12 mouse cellular contexts compared by ENCODE assay signal in the genomic region with DNA sequence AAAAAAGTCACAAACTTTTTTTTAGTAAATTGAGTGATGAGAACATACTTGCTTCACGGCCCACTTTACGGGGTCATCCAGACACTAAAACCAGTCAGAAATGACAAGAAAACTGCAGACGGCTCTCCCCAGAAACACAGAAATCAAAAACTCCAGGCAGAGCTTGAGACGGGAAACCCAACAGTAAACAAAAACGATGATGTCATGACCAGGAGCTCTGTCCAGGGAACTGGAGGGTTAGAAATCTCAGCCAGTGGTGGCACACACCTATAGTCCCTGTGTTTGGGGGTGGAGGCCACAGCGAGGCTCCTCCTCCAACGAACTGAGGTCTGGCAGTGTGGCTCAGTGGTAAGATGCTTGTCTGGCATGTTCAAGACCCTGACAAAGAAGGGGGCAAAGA.
"Had no signal": no experiment of that assay in that cellular context is flagged by ENCODE, and none has a peak within 500 bp of the region (broad histone marks: within the 10 kb centered on the region; RNA-seq: fewer than 3 reads in every experiment).

No protein-coding gene starts in this region.

- H3K9me3 ChIP-seq: intestine, embryonic 15.5 days; liver, embryonic 13.5 days; megakaryocyte, embryonic 14.5 days; midbrain, embryonic 15.5 days; neural tube, embryonic 12.5 days had no signal

- H3K36me3 ChIP-seq: intestine, embryonic 15.5 days; liver, embryonic 13.5 days; midbrain, embryonic 15.5 days; neural tube, embryonic 12.5 days had no signal

- H3K4me1 ChIP-seq: liver, embryonic 13.5 days; midbrain, embryonic 15.5 days; neural tube, embryonic 12.5 days had no signal

- ATAC-seq: midbrain, embryonic 15.5 days had no signal

- H3K9ac ChIP-seq: intestine, embryonic 15.5 days; liver, embryonic 13.5 days; liver, postnatal 0 days; midbrain, embryonic 15.5 days; neural tube, embryonic 12.5 days had no signal

- DNase-seq: liver; liver, embryonic 13.5 days; liver, postnatal 0 days; thymus, postnatal 4 days had no signal

- H3K27me3 ChIP-seq: intestine, embryonic 15.5 days had no signal

- H3K27ac ChIP-seq: intestine, embryonic 15.5 days; left cerebral cortex, adult 2 months; liver, embryonic 13.5 days; macrophage; midbrain, embryonic 15.5 days; neural tube, embryonic 12.5 days; stomach, postnatal 0 days had no signal

- H3K4me2 ChIP-seq: intestine, embryonic 15.5 days; liver, embryonic 13.5 days; midbrain, embryonic 11.5 days; midbrain, embryonic 15.5 days; neural tube, embryonic 12.5 days had no signal

- H3K4me3 ChIP-seq: intestine, embryonic 15.5 days; left cerebral cortex, adult 2 months; liver, embryonic 13.5 days; megakaryocyte, embryonic 14.5 days; midbrain, embryonic 15.5 days; neural tube, embryonic 12.5 days had no signal
